Mouse (Mus musculus) olfactory bulb, adult 2 months (tissue): ENCODE data around the gene Ctcfl. TPM values are rescaled to one million over a fixed set of nuclear protein-coding genes. Genes with fewer than 3 reads are reported as not detected.

ENCODE experiments used
- H3K27ac ChIP-seq: fragments of 200-500 bp; 2 replicates; pipeline ENCODE4 v1.5.1; 2012; ENCODE audit warnings: low read depth, low read length; ENCODE audit not compliant: insufficient read depth
- H3K4me1 ChIP-seq: fragments of 200-500 bp; 2 replicates; pipeline ENCODE4 v1.6.1; 2012; ENCODE audit warnings: low read length; ENCODE audit not compliant: control insufficient read depth, insufficient read depth
- H3K4me3 ChIP-seq: fragments of 200-500 bp; 2 replicates; pipeline ENCODE4 v1.5.1; 2012; ENCODE audit warnings: mild to moderate bottlenecking, low read depth, low read length, moderate library complexity; ENCODE audit not compliant: insufficient read depth
- CTCF ChIP-seq: fragments of 200-500 bp; IDR thresholded peaks from 2 replicates; pipeline ENCODE4 v1.5.1; 2012; ENCODE audit warnings: low read depth, mild to moderate bottlenecking, low read length, moderate library complexity; ENCODE audit not compliant: insufficient read depth
- POLR2A ChIP-seq: fragments of 200-500 bp; IDR thresholded peaks from 2 replicates; pipeline ENCODE4 v1.6.1; 2012; ENCODE audit warnings: mild to moderate bottlenecking, low read depth, low read length, moderate library complexity; ENCODE audit not compliant: insufficient read depth
- WGBS: fragments of 180-500 bp; shearing (Covaris S2); methylation state at CpG from one replicate; pipeline ENCODE4 v1.1.7; 2018; 5-methylcytosine and 5-hydroxymethylcytosine counted together
- polyA plus RNA-seq: library from polyadenylated mRNA; stranded (reverse); fragments of >200 nt; gene quantifications from 2 replicates; pipeline ENCODE4 v1.2.4, GENCODE M21; 2012; ENCODE audit warnings: low replicate concordance; ENCODE audit not compliant: missing spikeins, insufficient read depth, insufficient read length

Gene Ctcfl
- polyA plus RNA-seq, 1 experiment = not detected

GRCm38 (mm10) chr2:173089437-173089836 lies 29.9 kb downstream of the Ctcfl start:
- H3K4me1 ChIP-seq = no peaks in the 10 kb centered on the region
- TF ChIP-seq CTCF (peak; percentile 61), POLR2A (no peak)
- WGBS = 14% methylated on average over 6 of the region's 6 CpGs

GRCm38 (mm10) chr2:173087405-173087804 lies 31.9 kb downstream of the Ctcfl start:
- Histone ChIP-seq H3K4me3 (no peak overlapping the region), H3K4me1 (no peaks in the 10 kb centered on the region), H3K27ac (no peak overlapping the region)
- TF ChIP-seq CTCF (no peak), POLR2A (no peak)
- WGBS = 54% methylated on average over 13 of the region's 13 CpGs

More at GRCm38 (mm10) chr2:173089437-173089836, 29.9 kb downstream of the Ctcfl start:
- H3K4me3 ChIP-seq = no peak overlapping the region
- H3K27ac ChIP-seq = no peak overlapping the region

- no peak for TF ChIP-seq CTCF
- no peak for TF ChIP-seq POLR2A
- peaks cover under 1% of the 10 kb centered on the region; the same call in 1 of the 2 replicates for H3K4me1 ChIP-seq
- H3K27ac ChIP-seq = no peak overlapping the region
- 86% methylated on average over 9 of the region's 9 CpGs for WGBS
- H3K4me3 ChIP-seq = no peak overlapping the region
Measured at GRCm38 (mm10) chr2:173085763-173086162, 33.6 kb downstream of the Ctcfl start.

GRCm38 (mm10) chr2:173084871-173085270 lies 34.5 kb downstream of the Ctcfl start:
- H3K4me3 ChIP-seq = no peak overlapping the region
- H3K27ac ChIP-seq = no peak overlapping the region
- WGBS = 95% methylated on average over 11 of the region's 11 CpGs
- H3K4me1 ChIP-seq = peaks cover 3% of the 10 kb centered on the region; the same call in 1 of the 2 replicates
- TF ChIP-seq CTCF = no peak

- H3K27ac ChIP-seq = no peak overlapping the region
- WGBS = 22% methylated on average over 13 of the region's 13 CpGs
- peaks cover 3% of the 10 kb centered on the region; the same call in 1 of the 2 replicates for H3K4me1 ChIP-seq
- no peak overlapping the region for H3K4me3 ChIP-seq
- TF ChIP-seq CTCF = no peak
- no peak for TF ChIP-seq POLR2A
Measured at GRCm38 (mm10) chr2:173083712-173084475, 35.4 kb downstream of the Ctcfl start.

- TF ChIP-seq POLR2A (no peak), CTCF (no peak)
- 83% methylated on average over 9 of the region's 9 CpGs for WGBS
- Histone ChIP-seq H3K27ac (no peak overlapping the region), H3K4me1 (peaks cover 3% of the 10 kb centered on the region; the same call in 1 of the 2 replicates), H3K4me3 (no peak overlapping the region)
Measured at GRCm38 (mm10) chr2:173083106-173083505, 36.2 kb downstream of the Ctcfl start.

GRCm38 (mm10) chr2:173082706-173083105 lies 36.6 kb downstream of the Ctcfl start:
- Histone ChIP-seq H3K4me3 (no peak overlapping the region), H3K4me1 (peaks cover 3% of the 10 kb centered on the region; the same call in 1 of the 2 replicates), H3K27ac (no peak overlapping the region)
- WGBS = 94% methylated on average over 3 of the region's 3 CpGs
- no peak for TF ChIP-seq CTCF
- no peak for TF ChIP-seq POLR2A

GRCm38 (mm10) chr2:173080785-173081241 lies 38.5 kb downstream of the Ctcfl start:
- TF ChIP-seq CTCF (peak; percentile 83; the same call in 1 of the 2 replicates), POLR2A (no peak)
- no peak overlapping the region for H3K4me3 ChIP-seq
- WGBS = 37% methylated on average over 10 of the region's 10 CpGs
- H3K4me1 ChIP-seq = peaks cover 3% of the 10 kb centered on the region; the same call in 1 of the 2 replicates
- H3K27ac ChIP-seq = no peak overlapping the region

- Histone ChIP-seq H3K4me1 (peaks cover 3% of the 10 kb centered on the region; the same call in 1 of the 2 replicates), H3K27ac (no peak overlapping the region), H3K4me3 (no peak overlapping the region)
- 74% methylated on average over 10 of the region's 10 CpGs for WGBS
- no peak for TF ChIP-seq CTCF
- no peak for TF ChIP-seq POLR2A
Measured at GRCm38 (mm10) chr2:173079766-173080549, 39.4 kb downstream of the Ctcfl start.
